Mouse (Mus musculus) brain, embryonic 14.5 days (tissue): Measurements from ENCODE around the gene Pilrb2.
"Not testable (repeated sequence)": the region's sequence is repeated elsewhere in the genome, so short reads cannot be mapped to it uniquely, and the experiment has no call there.

Experiments
- CTCF ChIP-seq: fragments of 200-500 bp; IDR thresholded peaks from 2 replicates; pipeline ENCODE4 v1.5.1; 2012; ENCODE audit warnings: inconsistent platforms, mild to moderate bottlenecking, moderate library complexity, borderline replicate concordance; ENCODE audit not compliant: insufficient read depth, insufficient read length; ENCODE audit errors: extremely low read depth
- POLR2A ChIP-seq: fragments of 200-500 bp; IDR thresholded peaks from 2 replicates; pipeline ENCODE4 v1.6.1; 2012; ENCODE audit warnings: mild to moderate bottlenecking, inconsistent platforms, borderline replicate concordance; ENCODE audit not compliant: poor library complexity, insufficient read depth, insufficient read length, severe bottlenecking; ENCODE audit errors: extremely low read depth

DNA sequence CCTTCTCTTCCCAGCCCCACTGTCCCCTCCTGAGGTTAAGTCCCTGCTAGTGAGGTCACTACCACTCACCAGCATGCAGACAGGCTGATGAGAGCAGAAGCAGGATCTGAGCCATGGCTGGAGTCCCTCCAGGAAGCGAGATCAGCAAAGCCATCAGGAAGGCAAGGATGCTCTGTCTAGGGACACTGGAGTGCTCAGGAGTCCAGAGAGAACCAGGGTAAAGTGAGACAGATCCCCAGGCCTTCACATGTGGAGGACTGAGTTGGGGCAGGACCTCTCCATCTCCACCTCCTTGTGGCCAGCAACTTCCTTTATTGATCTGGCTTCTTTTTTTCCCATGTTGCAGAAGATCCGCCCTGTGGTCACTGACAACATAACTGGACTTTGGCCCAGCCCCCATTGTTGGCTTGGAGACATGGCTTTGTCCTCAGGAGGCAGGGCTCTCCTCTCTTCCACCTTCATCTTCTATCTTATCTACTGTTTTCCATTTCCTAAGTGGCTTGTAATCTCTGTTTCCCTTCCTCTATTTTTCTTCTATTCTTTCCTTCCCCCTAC, 35.6 kb downstream of the Pilrb2 start, which contains the start of gene Pilra:
- TF ChIP-seq POLR2A, CTCF: not testable (repeated sequence)
